Mouse (Mus musculus) thymus, postnatal 14 days (tissue): Measurements from ENCODE around the gene Dhps.
"Not testable (repeated sequence)": the region's sequence is repeated elsewhere in the genome, so short reads cannot be mapped to it uniquely, and the experiment has no call there.

Experiments used
- DNase-seq: peaks from one replicate; pipeline ENCODE4 v3.0.0; 2021

Dhps gene

DNA sequence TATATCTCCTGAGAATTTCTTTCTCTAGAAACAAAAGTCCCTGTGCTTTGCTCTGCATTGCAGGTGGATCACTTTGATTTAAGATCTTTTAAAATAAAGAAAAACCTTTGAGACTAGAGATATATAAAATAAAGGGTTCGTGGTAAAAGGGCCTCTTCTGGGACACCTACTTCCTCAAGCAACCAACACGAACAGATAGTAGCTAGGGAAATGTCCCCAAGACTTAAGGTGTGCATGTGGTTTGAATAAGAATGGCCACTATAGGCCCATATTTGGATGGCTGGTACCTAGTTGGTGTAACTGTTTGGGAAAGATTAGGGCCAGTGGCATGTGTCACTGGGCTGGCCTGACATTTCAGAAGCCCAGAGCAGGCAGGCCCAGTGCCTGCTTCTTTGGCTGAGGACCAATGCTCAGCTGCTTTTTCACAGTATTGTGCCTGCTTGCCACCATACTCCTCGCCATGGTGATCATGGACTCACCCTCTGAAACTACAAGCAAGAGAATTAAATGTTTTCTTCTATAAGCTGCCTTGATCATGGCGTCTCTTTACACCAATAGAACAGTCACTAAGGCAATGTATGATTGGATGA is 28.6 kb downstream of the Dhps start:
- no peak for DNase-seq

- DNase-seq = no peak
Measured at GRCm38 (mm10) chr8:85113241-85113640, 41.7 kb downstream of the Dhps start.

DNA sequence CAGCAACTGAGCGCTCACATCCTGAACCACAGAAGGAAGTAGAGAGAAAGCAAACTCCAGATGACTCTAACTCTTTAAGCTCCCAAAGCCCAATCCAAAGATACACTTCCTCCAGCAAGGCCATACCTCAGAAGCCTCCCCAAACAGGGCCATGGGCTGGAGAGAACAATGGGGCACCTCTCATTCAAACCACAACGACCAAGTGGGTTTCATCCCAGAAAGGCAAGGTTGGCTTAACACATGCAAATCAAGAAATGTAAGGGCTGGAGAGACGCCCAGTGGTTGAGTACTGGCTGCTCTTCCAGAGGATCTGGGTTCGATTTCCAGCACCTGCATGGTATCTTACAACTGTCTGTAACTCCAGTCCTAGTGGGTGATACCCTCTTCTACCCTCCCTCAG is 43.9 kb downstream of the Dhps start:
- DNase-seq = no peak

GRCm38 (mm10) chr8:85116984-85117383 is 45.4 kb downstream of the Dhps start:
- DNase-seq = no peak

- DNase-seq = peak; percentile 36
Measured at GRCm38 (mm10) chr8:85119052-85119981, 47.8 kb downstream of the Dhps start.

- not testable (repeated sequence) for DNase-seq
Measured at GRCm38 (mm10) chr8:85120251-85120650, 48.7 kb downstream of the Dhps start.

DNA sequence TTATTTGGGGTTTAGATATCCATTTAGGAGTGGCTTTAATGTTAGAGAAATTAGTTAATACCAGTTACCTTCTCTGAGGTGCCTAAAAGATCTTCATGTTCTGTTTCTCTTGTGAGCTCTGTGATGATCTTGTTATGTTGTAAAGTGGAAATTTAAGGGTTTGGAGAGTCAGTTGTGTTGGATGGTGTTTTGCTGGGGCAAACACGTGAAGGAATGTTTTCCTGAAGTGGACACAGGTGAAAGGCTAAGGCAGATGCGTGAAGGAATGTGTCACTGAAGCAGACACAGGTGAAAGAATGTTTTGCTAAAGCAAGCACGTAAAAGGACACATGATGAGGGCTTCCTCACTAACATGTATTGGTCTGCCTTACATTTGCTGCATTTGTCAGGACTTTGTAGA is 51.4 kb downstream of the Dhps start, which contains the start of gene Zfp791:
Gene Zfp791 (minus strand): TSS at position 101 of the 400 bp plus-strand sequence.
- DNase-seq = no peak

- no peak for DNase-seq
Measured at GRCm38 (mm10) chr8:85123691-85124090, 52.1 kb downstream of the Dhps start.
